Mouse (Mus musculus): ENCODE data around the gene Fzr1. TPM values are rescaled to one million over a fixed set of nuclear protein-coding genes. Genes with fewer than 3 reads are reported as not detected.

The Fzr1 gene
- total RNA-seq, 2 experiments from 2014 or later, result 70.8 to 72.5 TPM

GRCm38 (mm10) chr10:81383802-81384604, 5.7 kb upstream of the Fzr1 start, which contains the start of the genes Dohh and Gm48551:
Dohh (plus strand) TSS chr10:81384428.
Gm48551 (plus strand) TSS chr10:81384466.
- DNase-seq (ENCODE audit: low spot score in 2 of 2), result peak; percentile 98 to 99

GRCm38 (mm10) chr10:81382039-81382438, 3.7 kb upstream of the Fzr1 start:
- no peak for DNase-seq (ENCODE audit: low spot score in 2 of 2)

GRCm38 (mm10) chr10:81379809-81380378, 1.6 kb upstream of the Fzr1 start:
- no peak for DNase-seq (ENCODE audit: low spot score in 2 of 2)

GRCm38 (mm10) chr10:81379183-81379553, 852 bp upstream of the Fzr1 start:
- DNase-seq (ENCODE audit: low spot score in 2 of 2), result no peak

GRCm38 (mm10) chr10:81378553-81379182, 352 bp upstream of the Fzr1 start:
- DNase-seq (ENCODE audit: low spot score in 2 of 2), result peak; percentile 100

GRCm38 (mm10) chr10:81377362-81377664, 1.0 kb downstream of the Fzr1 start:
- no peak for DNase-seq (ENCODE audit: low spot score in 2 of 2)

- no peak for DNase-seq (ENCODE audit: low spot score in 2 of 2)
These were observed 1.6 kb downstream of the Fzr1 start for GRCm38 (mm10) chr10:81376561-81377361.

GRCm38 (mm10) chr10:81375322-81375721, 3.0 kb downstream of the Fzr1 start:
- no peak for DNase-seq (ENCODE audit: low spot score in 2 of 2)

GRCm38 (mm10) chr10:81367207-81367495, 11.2 kb downstream of the Fzr1 start:
- DNase-seq (ENCODE audit: low spot score in 2 of 2), result no peak

GRCm38 (mm10) chr10:81366477-81367206, 11.7 kb downstream of the Fzr1 start:
- DNase-seq (ENCODE audit: low spot score in 2 of 2), result no peak

GRCm38 (mm10) chr10:81365672-81366476, 12.4 kb downstream of the Fzr1 start, which contains the start of gene 4930404N11Rik:
4930404N11Rik (minus strand) TSS chr10:81365816.
- no peak for DNase-seq (ENCODE audit: low spot score in 2 of 2)

- DNase-seq (ENCODE audit: low spot score in 2 of 2), result no peak
These were observed 13.2 kb downstream of the Fzr1 start for GRCm38 (mm10) chr10:81365073-81365472.

- no peak for DNase-seq (ENCODE audit: low spot score in 2 of 2)
These were observed 13.7 kb downstream of the Fzr1 start for GRCm38 (mm10) chr10:81364666-81365065.

GRCm38 (mm10) chr10:81363436-81364346, 14.6 kb downstream of the Fzr1 start:
- no peak for DNase-seq (ENCODE audit: low spot score in 2 of 2)

GRCm38 (mm10) chr10:81362336-81362949, 15.9 kb downstream of the Fzr1 start:
- no peak for DNase-seq (ENCODE audit: low spot score in 2 of 2)

GRCm38 (mm10) chr10:81360721-81361120, 17.6 kb downstream of the Fzr1 start:
- DNase-seq (ENCODE audit: low spot score in 2 of 2), result no peak

- no peak for DNase-seq (ENCODE audit: low spot score in 2 of 2)
These were observed 19.5 kb downstream of the Fzr1 start for GRCm38 (mm10) chr10:81358841-81359240.

- no peak for DNase-seq (ENCODE audit: low spot score in 2 of 2)
These were observed 20.1 kb downstream of the Fzr1 start for GRCm38 (mm10) chr10:81358209-81358608.
